Mouse (Mus musculus): ENCODE data around the gene Rps11.
"Not testable (repeated sequence)": the region's sequence is repeated elsewhere in the genome, so short reads cannot be mapped to it uniquely, and the experiment has no call there.

Gene Rps11

GRCm38 (mm10) chr7:45154096-45154992 is 30.1 kb upstream of the Rps11 start, which contains the start of the genes Pih1d1 and Aldh16a1:
Pih1d1 (plus strand) TSS chr7:45154303.
Aldh16a1 (minus strand) TSS chr7:45154584.
- DNase-seq (ENCODE audit: low spot score in 2 of 2) = peak; percentile 98

- no peak for DNase-seq (ENCODE audit: low spot score in 2 of 2)
Measured at GRCm38 (mm10) chr7:45153586-45153985, 29.3 kb upstream of the Rps11 start.

GRCm38 (mm10) chr7:45153052-45153451 is 28.8 kb upstream of the Rps11 start:
- not testable (repeated sequence) for DNase-seq (ENCODE audit: low spot score in 2 of 2)

GRCm38 (mm10) chr7:45151303-45151702 is 27.1 kb upstream of the Rps11 start:
- no peak for DNase-seq (ENCODE audit: low spot score in 2 of 2)

GRCm38 (mm10) chr7:45150321-45150720 is 26.1 kb upstream of the Rps11 start:
- no peak for DNase-seq (ENCODE audit: low spot score in 2 of 2)

- DNase-seq (ENCODE audit: low spot score in 2 of 2) = no peak
Measured at GRCm38 (mm10) chr7:45149545-45149944, 25.3 kb upstream of the Rps11 start.

GRCm38 (mm10) chr7:45148534-45149098 is 24.4 kb upstream of the Rps11 start:
- no peak for DNase-seq (ENCODE audit: low spot score in 2 of 2)

- DNase-seq (ENCODE audit: low spot score in 2 of 2) = no peak
Measured at GRCm38 (mm10) chr7:45147899-45148298, 23.7 kb upstream of the Rps11 start.

GRCm38 (mm10) chr7:45147267-45147666 is 23.0 kb upstream of the Rps11 start:
- no peak for DNase-seq (ENCODE audit: low spot score in 2 of 2)

- no peak for DNase-seq (ENCODE audit: low spot score in 2 of 2)
Measured at GRCm38 (mm10) chr7:45145460-45145859, 21.2 kb upstream of the Rps11 start.

GRCm38 (mm10) chr7:45144368-45145174 is 20.3 kb upstream of the Rps11 start:
- no peak for DNase-seq (ENCODE audit: low spot score in 2 of 2)

- DNase-seq (ENCODE audit: low spot score in 2 of 2) = no peak
Measured at GRCm38 (mm10) chr7:45141914-45142313, 17.7 kb upstream of the Rps11 start.

- DNase-seq (ENCODE audit: low spot score in 2 of 2) = no peak
Measured at GRCm38 (mm10) chr7:45141319-45141718, 17.1 kb upstream of the Rps11 start.

- DNase-seq (ENCODE audit: low spot score in 2 of 2) = no peak
Measured at GRCm38 (mm10) chr7:45139904-45140723, 15.9 kb upstream of the Rps11 start.

GRCm38 (mm10) chr7:45138403-45138802 is 14.2 kb upstream of the Rps11 start:
- no peak for DNase-seq (ENCODE audit: low spot score in 2 of 2)

GRCm38 (mm10) chr7:45137171-45138006 is 13.2 kb upstream of the Rps11 start:
- no peak for DNase-seq (ENCODE audit: low spot score in 2 of 2)

GRCm38 (mm10) chr7:45135993-45136567 is 11.8 kb upstream of the Rps11 start, which contains the start of the genes Gm45713 and Flt3l:
Gm45713 (minus strand) TSS chr7:45136231.
Flt3l (minus strand) TSS chr7:45136432.
- DNase-seq (ENCODE audit: low spot score in 2 of 2) = peak; percentile 88 to 90

- no peak for DNase-seq (ENCODE audit: low spot score in 2 of 2)
Measured at GRCm38 (mm10) chr7:45135370-45135769, 11.1 kb upstream of the Rps11 start.

- DNase-seq (ENCODE audit: low spot score in 2 of 2) = no peak
Measured at GRCm38 (mm10) chr7:45134544-45135026, 10.3 kb upstream of the Rps11 start.
